Mouse (Mus musculus) midbrain, postnatal 0 days (tissue): ENCODE measurements around the gene Myo3b. TPM values are rescaled to one million over a fixed set of nuclear protein-coding genes. Genes with fewer than 3 reads are reported as not detected.
A peak's percentile ranks its signal among the peaks of the same experiment; 100 is the strongest.

ENCODE experiments used
- ATAC-seq: fragments of 200-750 bp; cut with Nextera tagmentation; 2 replicates; pipeline ENCODE4 v1.8.0; 2017; ENCODE audit warnings: moderate number of reproducible peaks, mild to moderate bottlenecking, moderate TSS enrichment, moderate library complexity; ENCODE audit not compliant: low FRiP score
- DNase-seq: peaks from one replicate; pipeline ENCODE4 v3.0.0-alpha.2; 2015; ENCODE audit warnings: low spot score
- H3K27ac ChIP-seq: fragments of 300-500 bp; sonication (generic); 2 replicates; pipeline ENCODE4 v1.5.1; 2014; ENCODE audit warnings: low read depth, mild to moderate bottlenecking, low read length, mixed read lengths
- H3K27me3 ChIP-seq: fragments of 300-500 bp; sonication (generic); 2 replicates; pipeline ENCODE4 v1.6.1; 2014; ENCODE audit warnings: low read length, control low read depth, mixed read lengths; ENCODE audit not compliant: insufficient read depth
- H3K36me3 ChIP-seq: fragments of 300-500 bp; sonication (generic); 2 replicates; pipeline ENCODE4 v1.6.1; 2014; ENCODE audit warnings: low read length, control low read depth, mixed read lengths; ENCODE audit not compliant: insufficient read depth
- H3K4me1 ChIP-seq: fragments of 300-500 bp; sonication (generic); 2 replicates; pipeline ENCODE4 v1.6.1; 2014; ENCODE audit warnings: mild to moderate bottlenecking, control low read depth, antibody characterized with exemption, low read length, mixed read lengths; ENCODE audit not compliant: insufficient read depth
- H3K4me2 ChIP-seq: fragments of 300-500 bp; sonication (generic); 2 replicates; pipeline ENCODE4 v1.6.1; 2014; ENCODE audit warnings: low read depth, mild to moderate bottlenecking, low read length, mixed read lengths; ENCODE audit not compliant: poor library complexity, severe bottlenecking
- H3K4me3 ChIP-seq: fragments of 300-500 bp; sonication (generic); 2 replicates; pipeline ENCODE4 v1.5.1; 2014; ENCODE audit warnings: low read depth, mild to moderate bottlenecking, low read length, moderate library complexity
- H3K9ac ChIP-seq: fragments of 300-500 bp; sonication (generic); replicated peaks from 2 replicates; pipeline ENCODE4 v1.6.1; 2014; ENCODE audit warnings: mild to moderate bottlenecking, low read length, moderate library complexity, mixed read lengths; ENCODE audit not compliant: poor library complexity, severe bottlenecking
- H3K9me3 ChIP-seq: fragments of 300-500 bp; sonication (generic); 2 replicates; pipeline ENCODE4 v1.6.1; 2016; ENCODE audit warnings: low read length, control low read depth
- CTCF ChIP-seq: IDR thresholded peaks from 2 replicates; pipeline ENCODE4 v1.5.1; 2016; ENCODE audit warnings: antibody characterized with exemption, mild to moderate bottlenecking
- WGBS: fragments of 180-500 bp; shearing (Covaris S2); extraction: QIAGEN DNeasy Blood & Tissue Kit; methylation state at CpG from one replicate; pipeline ENCODE4 v1.1.7; 2014; 5-methylcytosine and 5-hydroxymethylcytosine counted together
- polyA plus RNA-seq: library from polyadenylated mRNA; unstranded; fragments of >200 nt; fragmentation: Nextera tagmentation; extraction: Ambion mirVana; gene quantifications from 2 replicates; pipeline ENCODE4 v1.2.1, GENCODE M21; 2015
- total RNA-seq: library from RNA; depleted of rRNA; stranded (reverse); fragments of >200 nt; gene quantifications from 2 replicates; pipeline ENCODE4 v1.2.3, GENCODE M21; 2014

Gene Myo3b
- total and polyA plus RNA-seq, 2 experiments from 2014 or later, result 0.14 to 0.44 TPM

- no peak overlapping the region for H3K4me2 ChIP-seq
- no peaks in the 10 kb centered on the region for H3K27me3 ChIP-seq
- DNase-seq, result no peak
- H3K9ac ChIP-seq, result no peak overlapping the region
- H3K27ac ChIP-seq, result no peak overlapping the region
- no peak for TF ChIP-seq CTCF
- WGBS, result 34% methylated on average over 9 of the region's 9 CpGs
- H3K4me1 ChIP-seq, result no peaks in the 10 kb centered on the region
- H3K36me3 ChIP-seq, result no peaks in the 10 kb centered on the region
- H3K9me3 ChIP-seq, result no peaks in the 10 kb centered on the region
- H3K4me3 ChIP-seq, result no peak overlapping the region
- ATAC-seq, result no peak
These were observed 156.7 kb downstream of the Myo3b start for GRCm38 (mm10) chr2:70195418-70196248.

- Histone ChIP-seq H3K9ac (0 out of 2 replicates have a peak overlapping the region, but pooled peaks have one; percentile 19), H3K4me3 (no peak overlapping the region), H3K4me1 (peaks cover 7% of the 10 kb centered on the region; the same call in 1 of the 2 replicates), H3K4me2 (peak overlapping the region; percentile 6; the same call in 1 of the 2 replicates), H3K9me3 (no peaks in the 10 kb centered on the region), H3K36me3 (no peaks in the 10 kb centered on the region), H3K27me3 (no peaks in the 10 kb centered on the region), H3K27ac (peak overlapping the region; percentile 59)
- ATAC-seq, result peak; percentile 58; the same call in 1 of the 2 replicates
- TF ChIP-seq CTCF, result no peak
- DNase-seq, result peak; percentile 34
- WGBS, result 19% methylated on average over 11 of the region's 11 CpGs
These were observed 163.1 kb downstream of the Myo3b start for GRCm38 (mm10) chr2:70201796-70202555.

GRCm38 (mm10) chr2:70202578-70203167 lies 163.7 kb downstream of the Myo3b start:
- H3K9me3 ChIP-seq, result no peaks in the 10 kb centered on the region
- H3K4me3 ChIP-seq, result no peak overlapping the region
- 14% methylated on average over 8 of the region's 8 CpGs for WGBS
- peak overlapping the region; percentile 59 for H3K27ac ChIP-seq
- peak; percentile 47; the same call in 1 of the 2 replicates for ATAC-seq
- no peak overlapping the region for H3K4me2 ChIP-seq
- no peak overlapping the region for H3K9ac ChIP-seq
- no peaks in the 10 kb centered on the region for H3K36me3 ChIP-seq
- TF ChIP-seq CTCF, result no peak
- no peaks in the 10 kb centered on the region for H3K27me3 ChIP-seq
- peak; percentile 51 for DNase-seq
- peaks cover 7% of the 10 kb centered on the region; the same call in 1 of the 2 replicates for H3K4me1 ChIP-seq

- Histone ChIP-seq H3K27me3 (no peaks in the 10 kb centered on the region), H3K36me3 (no peaks in the 10 kb centered on the region), H3K27ac (no peak overlapping the region), H3K9me3 (no peaks in the 10 kb centered on the region), H3K4me1 (no peaks in the 10 kb centered on the region), H3K4me3 (no peak overlapping the region), H3K9ac (no peak overlapping the region), H3K4me2 (no peak overlapping the region)
- WGBS, result 64% methylated on average over 1 of the region's 1 CpGs
- no peak for ATAC-seq
- DNase-seq, result no peak
- no peak for TF ChIP-seq CTCF
These were observed 169.5 kb downstream of the Myo3b start for GRCm38 (mm10) chr2:70208411-70208810.

GRCm38 (mm10) chr2:70209790-70210189 lies 170.9 kb downstream of the Myo3b start:
- Histone ChIP-seq H3K4me1 (peaks cover 6% of the 10 kb centered on the region; the same call in 1 of the 2 replicates), H3K27me3 (no peaks in the 10 kb centered on the region), H3K27ac (no peak overlapping the region), H3K36me3 (no peaks in the 10 kb centered on the region), H3K4me2 (no peak overlapping the region), H3K9me3 (no peaks in the 10 kb centered on the region), H3K9ac (no peak overlapping the region), H3K4me3 (no peak overlapping the region)
- DNase-seq (no peak), ATAC-seq (no peak)
- 74% methylated on average over 3 of the region's 3 CpGs for WGBS
- TF ChIP-seq CTCF, result no peak
